Mouse (Mus musculus): ENCODE results near the gene Rtn2. TPM values are rescaled to one million over a fixed set of nuclear protein-coding genes. Genes with fewer than 3 reads are reported as not detected.

The Rtn2 gene
- total RNA-seq, 2 experiments from 2014 or later = 128 to 129 TPM

- peak; percentile 75 to 86 for DNase-seq (ENCODE audit: low spot score in 2 of 2)
These were observed 18.3 kb downstream of the Rtn2 start for GRCm38 (mm10) chr7:19300501-19301421.

- DNase-seq (ENCODE audit: low spot score in 2 of 2) = no peak
These were observed 19.2 kb downstream of the Rtn2 start for GRCm38 (mm10) chr7:19301461-19302263.

GRCm38 (mm10) chr7:19302264-19303045 is 20.0 kb downstream of the Rtn2 start:
- DNase-seq (ENCODE audit: low spot score in 2 of 2) = no peak

- no peak for DNase-seq (ENCODE audit: low spot score in 2 of 2)
These were observed 20.6 kb downstream of the Rtn2 start for GRCm38 (mm10) chr7:19303046-19303305.

GRCm38 (mm10) chr7:19303770-19304169 is 21.3 kb downstream of the Rtn2 start:
- DNase-seq (ENCODE audit: low spot score in 2 of 2) = peak; percentile 73 to 79

GRCm38 (mm10) chr7:19304501-19305412 is 22.3 kb downstream of the Rtn2 start:
- DNase-seq (ENCODE audit: low spot score in 2 of 2) = no peak

- no peak for DNase-seq (ENCODE audit: low spot score in 2 of 2)
These were observed 22.9 kb downstream of the Rtn2 start for GRCm38 (mm10) chr7:19305413-19305735.

- no peak for DNase-seq (ENCODE audit: low spot score in 2 of 2)
These were observed 23.7 kb downstream of the Rtn2 start for GRCm38 (mm10) chr7:19305796-19306765.

GRCm38 (mm10) chr7:19306819-19307738 is 24.7 kb downstream of the Rtn2 start:
- DNase-seq (ENCODE audit: low spot score in 2 of 2) = no peak

GRCm38 (mm10) chr7:19307739-19308453 is 25.5 kb downstream of the Rtn2 start:
- DNase-seq (ENCODE audit: low spot score in 2 of 2) = peak; percentile 73 to 76

- peak; percentile 95 to 98 for DNase-seq (ENCODE audit: low spot score in 2 of 2)
These were observed 26.2 kb downstream of the Rtn2 start for GRCm38 (mm10) chr7:19308454-19309277.

GRCm38 (mm10) chr7:19309278-19309883 is 27.0 kb downstream of the Rtn2 start:
- no peak for DNase-seq (ENCODE audit: low spot score in 2 of 2)

GRCm38 (mm10) chr7:19309884-19310641 is 27.6 kb downstream of the Rtn2 start, which contains the start of gene Fosb:
TSS of gene Fosb (minus strand) at chr7:19310051.
- DNase-seq (ENCODE audit: low spot score in 2 of 2) = peak; percentile 93 to 95

- no peak for DNase-seq (ENCODE audit: low spot score in 2 of 2)
These were observed 29.6 kb downstream of the Rtn2 start for GRCm38 (mm10) chr7:19311991-19312390.

- DNase-seq (ENCODE audit: low spot score in 2 of 2) = no peak
These were observed 31.6 kb downstream of the Rtn2 start for GRCm38 (mm10) chr7:19314033-19314432.
